Mouse (Mus musculus) layer of hippocampus, adult 2 months (tissue): ENCODE measurements around the gene Tef. TPM values are rescaled to one million over a fixed set of nuclear protein-coding genes. Genes with fewer than 3 reads are reported as not detected.

Source experiments
- DNase-seq, 2 experiments: peaks; one replicate each; pipeline ENCODE4 v3.0.0; 2022; ENCODE audit warnings: low spot score in 2 of 2
- H3K27ac ChIP-seq: fragments of 200-600 bp; 2 replicates; pipeline ENCODE4 v1.8.1; 2022
- H3K4me3 ChIP-seq: fragments of 200-600 bp; 2 replicates; pipeline ENCODE4 v1.8.1; 2022; ENCODE audit warnings: mild to moderate bottlenecking
- CTCF ChIP-seq: fragments of 200-600 bp; conservative IDR thresholded peaks from 2 replicates; pipeline ENCODE4 v1.8.1; 2022; ENCODE audit warnings: antibody characterized with exemption, mild to moderate bottlenecking, moderate library complexity
- total RNA-seq, 2 experiments: library from RNA; stranded (reverse); gene quantifications; 2 replicates each; pipeline ENCODE4 v1.2.3; 2021

Gene Tef
- total RNA-seq, 2 experiments from 2014 or later: 273 to 304 TPM

DNA sequence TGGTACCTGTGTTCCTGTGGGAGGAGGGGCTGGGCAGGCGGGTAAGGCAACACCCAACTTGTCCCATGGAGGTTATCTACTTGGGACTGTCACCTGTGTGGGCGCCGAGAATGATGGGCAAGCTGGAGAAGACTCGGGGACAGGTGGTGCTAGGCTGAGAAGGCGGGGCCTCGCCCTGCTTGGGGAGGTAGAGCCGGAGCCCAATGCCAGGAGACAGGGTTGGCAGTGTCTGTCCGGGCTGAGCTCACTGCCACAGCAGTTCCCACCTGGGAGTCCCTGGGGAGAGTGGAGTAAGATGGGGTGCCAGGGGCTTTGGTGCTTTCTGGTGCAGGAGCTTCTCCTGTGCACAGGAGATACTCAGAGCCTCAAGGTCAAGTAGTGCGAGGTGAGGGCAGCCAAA lies 46.9 kb downstream of the Tef start:
- TF ChIP-seq CTCF: no peak
- no peak overlapping the region for H3K4me3 ChIP-seq
- DNase-seq: no peak
- H3K27ac ChIP-seq: 0 out of 2 replicates have a peak overlapping the region, but pooled peaks have one; percentile 7

GRCm38 (mm10) chr15:81850718-81851117 lies 48.5 kb downstream of the Tef start:
- no peak overlapping the region for H3K4me3 ChIP-seq
- H3K27ac ChIP-seq: 0 out of 2 replicates have a peak overlapping the region, but pooled peaks have one; percentile 23
- no peak for TF ChIP-seq CTCF
- no peak for DNase-seq

DNA sequence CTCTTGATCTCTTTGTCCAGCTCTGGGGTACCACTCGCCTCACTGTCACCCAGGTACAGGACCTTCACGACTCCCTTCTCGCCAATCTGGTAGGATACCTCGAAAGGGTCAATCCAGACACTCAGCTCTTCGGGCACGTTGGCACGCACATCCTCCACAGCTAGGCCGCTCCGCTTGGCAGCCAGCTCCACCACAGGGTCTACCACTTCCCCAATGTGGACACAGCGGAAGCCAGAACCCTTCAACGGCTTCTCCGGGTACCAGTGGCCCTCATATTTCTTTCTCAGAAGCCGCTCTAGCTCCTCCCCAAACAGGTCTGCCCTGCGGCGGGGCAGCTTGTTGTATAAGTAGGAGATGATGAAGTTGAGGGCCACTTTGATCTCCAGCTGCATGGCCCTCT lies 49.2 kb downstream of the Tef start:
- H3K27ac ChIP-seq: no peak overlapping the region
- no peak for TF ChIP-seq CTCF
- H3K4me3 ChIP-seq: no peak overlapping the region
- DNase-seq: no peak

DNA sequence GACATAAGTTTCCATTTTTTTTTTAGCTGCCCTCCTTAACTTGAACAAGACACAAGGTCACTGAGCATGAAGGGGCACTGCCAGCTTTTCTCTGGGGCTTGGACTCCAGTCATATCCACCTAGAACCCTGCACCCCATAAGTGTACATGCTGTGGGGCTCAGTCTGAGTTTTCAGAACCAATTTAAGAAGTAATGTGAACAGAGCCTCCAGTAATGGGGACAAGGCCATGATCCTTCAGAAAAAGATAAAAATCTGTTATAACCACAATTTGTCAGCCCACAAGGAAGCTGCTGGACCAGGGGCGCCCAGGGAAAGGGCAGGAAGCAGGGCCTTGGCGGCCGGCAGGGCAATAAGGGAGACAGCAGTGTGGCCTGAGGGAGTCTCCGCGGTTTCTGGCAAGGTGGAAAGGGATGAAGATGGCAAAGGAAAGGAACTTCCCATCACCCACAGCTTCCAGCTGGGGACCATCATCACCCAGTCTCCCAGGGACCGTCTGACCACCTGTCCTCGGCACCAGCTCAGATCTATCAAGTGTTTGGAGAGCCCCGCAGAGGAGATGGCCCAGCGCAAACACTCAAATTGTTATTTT lies 50.3 kb downstream of the Tef start:
- TF ChIP-seq CTCF: no peak
- H3K4me3 ChIP-seq: no peak overlapping the region
- no peak overlapping the region; the same call in 1 of the 2 replicates for H3K27ac ChIP-seq
- DNase-seq: no peak

GRCm38 (mm10) chr15:81853081-81853480 lies 50.9 kb downstream of the Tef start:
- Histone ChIP-seq H3K4me3 (no peak overlapping the region), H3K27ac (no peak overlapping the region; the same call in 1 of the 2 replicates)
- no peak for TF ChIP-seq CTCF
- DNase-seq: no peak

- H3K27ac ChIP-seq: peak overlapping the region; percentile 96
- no peak for TF ChIP-seq CTCF
- peak; percentile 82 to 86 for DNase-seq
- H3K4me3 ChIP-seq: peak overlapping the region; percentile 69
These were observed 54.0 kb downstream of the Tef start for GRCm38 (mm10) chr15:81856030-81856790.

DNA sequence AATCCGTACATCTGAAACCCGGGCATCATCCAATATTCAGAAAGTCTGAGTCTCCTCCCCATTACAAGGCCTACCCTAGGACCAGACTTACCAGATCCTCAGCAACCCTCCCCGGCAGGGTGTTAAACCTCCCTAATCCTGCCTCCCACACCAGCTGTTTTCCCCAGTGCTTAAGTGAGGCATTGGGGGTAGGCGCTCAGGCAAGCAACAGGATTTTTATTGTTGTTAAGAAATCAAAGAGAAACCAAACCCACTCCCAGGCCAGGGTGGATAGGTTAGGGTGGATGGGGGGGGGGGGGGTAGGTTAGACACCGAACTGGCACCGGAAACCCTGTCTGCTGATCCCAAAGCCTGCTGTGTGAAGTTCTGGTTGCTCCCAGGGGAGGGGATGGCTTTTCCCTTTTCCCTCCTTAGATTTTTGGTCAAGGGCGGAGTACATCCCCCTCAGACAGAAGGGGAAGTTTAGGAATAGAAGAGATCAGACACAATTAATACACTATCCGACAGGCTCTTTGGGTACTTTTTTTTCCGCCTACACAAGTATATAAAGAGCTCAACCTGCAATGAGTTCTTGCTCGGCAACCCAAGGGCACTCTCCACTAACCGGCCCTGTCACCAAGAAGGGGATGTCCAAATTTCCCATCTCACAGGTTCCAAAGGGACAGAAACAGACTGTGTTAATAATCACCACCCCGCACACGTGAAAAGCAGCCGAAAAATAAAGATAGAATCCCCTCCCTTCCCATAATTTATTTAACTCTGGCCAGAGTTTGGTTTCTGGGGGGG lies 54.9 kb downstream of the Tef start:
- Histone ChIP-seq H3K4me3 (peak overlapping the region; percentile 69), H3K27ac (peak overlapping the region; percentile 96)
- no peak for DNase-seq
- TF ChIP-seq CTCF: no peak

GRCm38 (mm10) chr15:81857724-81858116 lies 55.5 kb downstream of the Tef start:
- Histone ChIP-seq H3K4me3 (peak overlapping the region; percentile 69), H3K27ac (peak overlapping the region; percentile 96)
- no peak for DNase-seq
- no peak for TF ChIP-seq CTCF

DNA sequence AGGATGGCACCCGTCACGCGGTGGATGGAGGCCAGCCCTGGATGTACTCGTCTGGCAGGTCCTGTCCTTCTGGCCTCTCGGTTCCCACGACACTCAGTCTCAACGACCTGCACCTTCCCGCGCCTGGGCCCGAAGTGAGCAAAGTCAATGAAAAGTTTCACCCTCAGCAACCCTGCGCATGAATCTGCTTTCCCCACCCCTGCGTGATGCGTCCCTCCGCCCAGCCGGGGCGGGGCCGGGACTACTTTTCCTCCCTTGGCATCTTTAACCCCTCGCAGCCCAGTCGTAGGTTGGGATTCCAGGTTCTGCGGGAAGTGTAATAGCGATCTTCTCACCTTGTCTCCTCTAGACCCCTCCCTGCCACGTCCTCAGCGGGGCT lies 55.9 kb downstream of the Tef start:
- H3K27ac ChIP-seq: peak overlapping the region; percentile 96
- H3K4me3 ChIP-seq: peak overlapping the region; percentile 69
- DNase-seq: peak; percentile 90 to 94
- TF ChIP-seq CTCF: no peak

DNA sequence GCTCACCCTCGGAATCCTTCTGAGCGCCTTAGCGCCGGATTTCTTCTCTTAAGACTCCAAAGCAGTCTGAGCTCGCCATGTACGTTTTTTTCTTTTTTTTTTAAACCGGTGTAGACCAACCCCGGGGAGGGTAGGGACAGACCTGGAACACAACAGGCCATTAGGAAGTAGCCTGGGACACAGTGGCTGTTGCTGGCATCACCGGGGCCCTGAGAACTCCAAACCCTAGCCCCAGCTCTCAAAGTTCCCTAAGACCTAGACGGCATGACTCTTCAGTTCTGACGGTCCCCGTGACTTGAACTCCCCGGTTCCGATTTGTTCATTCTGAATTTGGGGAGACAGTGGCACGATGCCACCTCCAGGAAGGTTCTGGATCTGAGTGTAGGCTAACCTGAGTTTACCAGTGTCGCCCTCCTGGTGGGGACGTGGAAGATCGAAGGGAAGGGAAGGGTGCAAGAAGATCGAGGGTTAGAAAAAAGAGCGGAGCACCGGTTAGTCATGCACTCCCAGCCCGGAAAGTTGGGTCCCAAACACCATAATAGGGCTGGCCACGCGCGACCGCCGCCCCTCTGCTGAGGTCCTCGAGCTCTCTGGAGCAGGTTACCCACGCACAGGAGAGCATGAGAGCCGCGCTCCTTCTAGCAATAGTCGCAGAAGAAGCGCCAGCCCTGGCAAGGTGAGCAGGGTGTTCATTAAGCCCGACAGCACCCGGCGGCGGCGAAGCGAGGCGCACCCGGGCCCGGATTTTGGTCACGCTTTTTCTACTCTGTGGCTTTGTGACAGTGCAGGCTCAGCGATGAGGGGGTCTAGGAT lies 56.5 kb downstream of the Tef start, which contains the start of gene Tob2:
Gene Tob2, minus strand, starts transcription at position 280 of the 813 bp plus-strand sequence.
- peak within 1 kb of the TSS; percentile 96 for H3K27ac ChIP-seq
- H3K4me3 ChIP-seq: peak within 1 kb of the TSS; percentile 69
- peak; percentile 45; the same call in 1 of the 2 replicates for TF ChIP-seq CTCF
- peak; percentile 62 to 63 for DNase-seq

- Histone ChIP-seq H3K4me3 (peak overlapping the region; percentile 69), H3K27ac (peak overlapping the region; percentile 96)
- DNase-seq: peak; percentile 78 to 96
- TF ChIP-seq CTCF: no peak
These were observed 57.4 kb downstream of the Tef start for GRCm38 (mm10) chr15:81859330-81860255.
